Comparison of ENCODE assay signal across 16 mouse cellular contexts in the genomic region with DNA sequence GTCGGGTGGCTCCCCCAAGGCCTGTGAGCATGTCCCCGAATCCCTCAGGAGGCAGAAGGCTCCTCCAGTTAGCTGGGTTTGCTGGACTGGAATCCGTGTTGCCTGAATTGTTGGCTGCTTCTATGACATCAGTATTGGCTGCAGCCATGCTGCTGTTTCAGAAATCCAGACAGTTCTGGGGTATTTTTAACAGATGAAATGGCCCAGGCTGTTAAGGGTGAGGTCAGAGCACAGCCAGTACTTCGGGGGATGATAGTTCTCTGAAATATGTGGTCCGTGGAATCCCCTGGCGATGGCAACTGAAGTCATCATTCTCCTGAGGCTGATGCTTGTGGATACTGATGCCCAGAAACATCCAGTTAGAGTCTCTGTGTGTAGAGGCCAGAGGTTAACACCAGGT.
DNase-seq lines count a peak whose midpoint lies in the region; ATAC-seq and TF ChIP-seq lines count a peak whose summit lies in the region.
"Had no signal": no experiment of that assay in that cellular context is flagged by ENCODE, and none has a peak within 500 bp of the region (broad histone marks: within the 10 kb centered on the region; RNA-seq: fewer than 3 reads in every experiment).

No protein-coding gene starts in this region.

- intact Hi-C loops in gastrocnemius, adult 2 months (cut with DNase I), result no loop called here

- H3K4me2 ChIP-seq in embryonic facial prominence, embryonic 13.5 days, result no peak overlapping the region
- no peak overlapping the region for H3K4me2 ChIP-seq in forebrain, embryonic 15.5 days (replicated peaks)
- no peak overlapping the region for H3K4me2 ChIP-seq in intestine, embryonic 15.5 days (replicated peaks)
- H3K4me2 ChIP-seq: hindbrain, embryonic 15.5 days; neural tube, embryonic 15.5 days had no signal

- H3K4me1 ChIP-seq in embryonic facial prominence, embryonic 13.5 days, result peaks cover 4% of the 10 kb centered on the region
- no peaks in the 10 kb centered on the region for H3K4me1 ChIP-seq in forebrain, embryonic 15.5 days
- no peaks in the 10 kb centered on the region for H3K4me1 ChIP-seq in intestine, embryonic 15.5 days (replicated peaks)
- H3K4me1 ChIP-seq: midbrain, embryonic 10.5 days had no signal

- no peak for TF ChIP-seq CTCF in gastrocnemius, adult 2 months (IDR thresholded peaks at IDR 0.05)

- H3K9ac ChIP-seq in embryonic facial prominence, embryonic 13.5 days, result no peak overlapping the region
- H3K9ac ChIP-seq in forebrain, embryonic 15.5 days (replicated peaks), result no peak overlapping the region
- H3K9ac ChIP-seq in intestine, embryonic 15.5 days, result no peak overlapping the region
- H3K9ac ChIP-seq: hindbrain, embryonic 15.5 days; liver, postnatal 0 days; neural tube, embryonic 15.5 days had no signal

- WGBS in embryonic facial prominence, embryonic 13.5 days, result 80% methylated on average over 6 of the region's 6 CpGs
- WGBS in forebrain, embryonic 15.5 days, result 91% methylated on average over 6 of the region's 6 CpGs
- WGBS in intestine, embryonic 15.5 days, result 73% methylated on average over 6 of the region's 6 CpGs

- no peaks in the 10 kb centered on the region for H3K27me3 ChIP-seq in embryonic facial prominence, embryonic 13.5 days
- no peaks in the 10 kb centered on the region for H3K27me3 ChIP-seq in forebrain, embryonic 15.5 days
- H3K27me3 ChIP-seq in intestine, embryonic 15.5 days (replicated peaks), result no peaks in the 10 kb centered on the region
- H3K27me3 ChIP-seq: CH12.LX; hindbrain, embryonic 15.5 days; neural tube, embryonic 15.5 days had no signal

- peak; percentile 36 for DNase-seq in gastrocnemius, adult 2 months
- DNase-seq in gastrocnemius, postnatal 10 days, result no peak
- peak; percentile 8 for DNase-seq in heart, postnatal 4 days
- peak; percentile 23 for DNase-seq in lung, postnatal 25 days (ENCODE audit: low spot score)
- DNase-seq: adrenal gland, postnatal 10 days; cerebellum, adult 2 months; kidney, adult 18-20 months; liver, postnatal 0 days had no signal

- ATAC-seq in embryonic facial prominence, embryonic 13.5 days (ENCODE audit: insufficient number of reproducible peaks, insufficient read depth, low FRiP score, low TSS enrichment, low read depth), result no peak
- no peak for ATAC-seq in forebrain, embryonic 15.5 days (replicated peaks)
- no peak for ATAC-seq in frontal cortex, adult (ENCODE audit: low TSS enrichment)
- no peak for ATAC-seq in intestine, embryonic 15.5 days
- ATAC-seq: liver, postnatal 0 days had no signal

- no peaks in the 10 kb centered on the region for H3K9me3 ChIP-seq in embryonic facial prominence, embryonic 13.5 days
- H3K9me3 ChIP-seq in forebrain, embryonic 15.5 days, result no peaks in the 10 kb centered on the region
- H3K9me3 ChIP-seq in intestine, embryonic 15.5 days, result no peaks in the 10 kb centered on the region
- H3K9me3 ChIP-seq: hindbrain, embryonic 15.5 days; midbrain, embryonic 10.5 days; neural tube, embryonic 15.5 days had no signal

- peak overlapping the region; percentile 31; the same call in 1 of the 2 replicates for H3K27ac ChIP-seq in gastrocnemius, adult 2 months
- H3K27ac ChIP-seq in embryonic facial prominence, embryonic 13.5 days, result peak overlapping the region; percentile 74
- no peak overlapping the region for H3K27ac ChIP-seq in forebrain, embryonic 15.5 days (replicated peaks)
- no peak overlapping the region for H3K27ac ChIP-seq in intestine, embryonic 15.5 days
- H3K27ac ChIP-seq: hindbrain, embryonic 15.5 days; midbrain, embryonic 10.5 days; neural tube, embryonic 15.5 days had no signal

- no peaks in the 10 kb centered on the region for H3K36me3 ChIP-seq in embryonic facial prominence, embryonic 13.5 days
- H3K36me3 ChIP-seq in forebrain, embryonic 15.5 days, result no peaks in the 10 kb centered on the region
- no peaks in the 10 kb centered on the region for H3K36me3 ChIP-seq in intestine, embryonic 15.5 days
- H3K36me3 ChIP-seq: hindbrain, embryonic 15.5 days; midbrain, embryonic 10.5 days; neural tube, embryonic 15.5 days had no signal

- H3K4me3 ChIP-seq in gastrocnemius, adult 2 months, result no peak overlapping the region
- H3K4me3 ChIP-seq in embryonic facial prominence, embryonic 13.5 days, result no peak overlapping the region
- no peak overlapping the region for H3K4me3 ChIP-seq in forebrain, embryonic 15.5 days
- H3K4me3 ChIP-seq in intestine, embryonic 15.5 days (replicated peaks), result no peak overlapping the region
- H3K4me3 ChIP-seq: hindbrain, embryonic 15.5 days; midbrain, embryonic 10.5 days; neural tube, embryonic 15.5 days had no signal

Comparison
In these comparisons a context has a peak if more than half of its experiments do, and no peak if none do; other contexts are left out.
1. H3K27ac ChIP-seq: peak in gastrocnemius, adult 2 months (single experiment) and embryonic facial prominence, embryonic 13.5 days (single experiment); none in forebrain, embryonic 15.5 days (single experiment) and intestine, embryonic 15.5 days (single experiment).